Mouse (Mus musculus) spleen, postnatal 14 days (tissue): ENCODE data around the gene Tmc5.

ENCODE experiments used
- DNase-seq, 2 experiments: peaks; one replicate each; pipeline ENCODE4 v3.0.0; 2021 to 2022; ENCODE audit warnings: low spot score in 2 of 2

Tmc5 gene

DNA sequence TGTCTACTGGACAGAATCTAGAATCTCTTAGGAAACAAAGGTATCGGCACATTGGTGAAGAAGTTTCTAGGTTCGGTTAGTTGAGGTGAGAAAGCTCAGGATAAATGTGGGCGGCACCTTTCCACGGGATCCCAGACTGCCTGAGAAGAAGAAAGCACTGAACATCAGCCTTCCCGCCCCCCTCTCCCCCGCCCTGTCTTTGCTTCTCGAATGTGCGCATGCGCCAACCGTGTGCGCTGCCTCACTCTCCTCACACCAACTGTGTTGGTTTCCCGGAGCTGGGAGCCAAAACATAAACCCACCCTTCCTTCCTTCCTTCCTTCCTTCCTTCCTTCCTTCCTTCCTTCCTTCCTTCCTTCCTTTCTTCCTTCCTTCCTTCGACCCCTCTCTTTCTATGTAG is 13.6 kb downstream of the Tmc5 start:
- no peak for DNase-seq

GRCm38 (mm10) chr7:118611185-118611749 is 14.2 kb downstream of the Tmc5 start:
- no peak for DNase-seq

GRCm38 (mm10) chr7:118611933-118612332 is 14.8 kb downstream of the Tmc5 start:
- no peak for DNase-seq

DNA sequence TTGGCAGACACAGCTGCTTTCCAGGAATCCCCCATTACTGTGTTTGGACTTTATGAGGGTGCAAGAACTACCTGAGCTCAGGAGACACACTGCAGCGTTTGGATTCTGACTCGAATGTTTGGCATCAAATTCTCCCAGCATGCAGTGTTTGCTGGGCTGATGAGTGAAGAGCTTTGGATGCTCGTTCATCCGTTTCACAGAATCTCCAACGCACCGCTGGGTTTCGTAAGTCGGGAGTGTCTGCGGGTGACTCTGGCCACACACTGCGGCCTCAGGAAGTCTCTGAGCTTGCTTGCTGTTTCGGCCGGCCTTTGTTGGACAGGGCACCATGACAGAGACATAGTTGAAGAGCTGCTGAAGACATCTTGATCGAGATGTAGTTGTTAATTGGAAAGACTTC is 17.0 kb downstream of the Tmc5 start:
- DNase-seq: no peak

DNA sequence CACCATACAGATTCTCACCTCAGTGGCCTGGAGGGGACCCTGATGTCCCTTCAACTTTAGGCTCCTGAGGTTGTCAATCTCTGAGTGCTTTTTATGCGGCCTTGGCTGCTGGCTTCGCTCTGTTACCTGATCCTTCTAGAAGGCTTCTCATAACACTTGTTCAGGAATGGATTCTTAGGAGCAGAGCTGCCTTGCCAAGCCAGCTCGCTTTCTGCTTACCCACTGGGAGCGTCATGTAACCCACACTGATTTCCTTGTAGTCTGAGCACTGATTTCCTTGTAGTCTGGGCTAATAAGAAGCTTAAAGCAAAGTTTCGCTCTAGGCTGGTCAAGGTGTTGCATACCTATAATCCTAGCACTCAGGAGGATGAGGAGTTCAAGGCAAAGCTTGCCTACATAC is 21.0 kb downstream of the Tmc5 start:
- DNase-seq: no peak

DNA sequence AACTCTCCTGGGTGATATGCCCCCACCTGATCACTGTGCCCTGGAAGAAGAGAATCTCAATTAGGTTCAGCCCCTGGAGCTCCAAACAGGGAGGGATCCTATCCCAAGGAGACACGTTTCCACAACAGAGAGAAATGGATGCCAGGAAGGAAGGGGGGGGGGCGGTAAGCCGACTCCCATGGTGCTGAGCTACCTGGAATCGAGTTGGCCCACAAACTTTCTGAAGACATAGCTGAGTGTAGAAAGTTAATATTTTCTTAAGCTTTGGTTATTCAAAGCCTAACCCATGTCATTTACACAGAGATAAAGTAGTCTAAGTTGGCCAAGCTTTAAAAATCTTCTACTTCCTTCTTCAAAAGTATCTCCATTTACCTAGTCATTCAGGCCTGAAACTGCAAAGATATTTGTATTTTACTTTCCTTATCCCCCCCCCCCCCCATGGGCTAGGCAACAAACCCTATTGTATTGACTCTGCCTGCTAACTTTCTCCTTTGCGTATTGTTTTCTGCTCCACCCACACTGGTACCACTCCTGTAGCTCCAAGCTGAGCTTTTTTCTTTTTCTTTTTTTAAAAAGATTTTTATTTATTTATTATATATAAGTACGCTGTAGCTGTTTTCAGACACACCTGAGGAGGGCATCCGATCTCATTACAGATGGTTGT is 23.3 kb downstream of the Tmc5 start:
- DNase-seq: no peak

DNA sequence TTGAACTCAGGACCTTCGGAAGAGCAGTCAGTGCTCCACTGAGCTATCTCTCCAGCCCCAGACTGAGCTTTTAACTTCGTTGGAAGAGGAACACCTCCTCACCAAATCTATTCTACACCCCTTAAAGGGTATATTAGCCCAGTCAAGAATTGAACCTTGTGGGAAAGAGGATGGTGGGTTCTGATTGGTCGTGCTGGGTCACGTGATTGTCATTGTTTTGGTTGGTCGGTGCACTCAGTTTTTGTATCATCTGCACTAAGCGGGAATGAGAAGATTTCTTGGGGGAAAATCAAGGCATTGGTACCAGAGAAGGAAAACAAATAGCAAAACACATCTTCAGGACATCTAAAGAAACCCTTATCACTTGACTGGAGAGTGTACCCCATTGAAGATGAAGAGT is 24.0 kb downstream of the Tmc5 start:
- no peak for DNase-seq

GRCm38 (mm10) chr7:118627550-118628298 is 30.6 kb downstream of the Tmc5 start:
- no peak for DNase-seq

DNA sequence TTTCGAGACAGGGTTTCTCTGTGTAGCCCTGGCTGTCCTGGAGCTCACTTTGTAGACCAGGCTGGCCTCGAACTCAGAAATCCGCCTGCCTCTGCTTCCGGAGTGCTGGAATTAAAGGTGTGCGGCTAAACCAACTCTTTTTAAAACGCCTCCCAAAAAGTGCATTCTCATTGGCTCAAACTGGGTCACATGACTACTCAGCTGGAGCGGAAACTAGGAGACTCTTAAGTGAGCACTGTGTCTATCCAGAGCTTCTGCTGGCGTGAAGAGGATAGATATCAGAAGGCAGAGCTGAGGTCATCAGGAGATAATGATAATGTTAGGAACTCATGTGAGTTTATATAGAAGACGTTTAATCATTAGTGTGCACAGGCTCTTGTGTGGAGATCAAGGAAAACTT is 36.0 kb downstream of the Tmc5 start:
- DNase-seq: no peak

GRCm38 (mm10) chr7:118633951-118634350 is 36.9 kb downstream of the Tmc5 start:
- DNase-seq: no peak

DNA sequence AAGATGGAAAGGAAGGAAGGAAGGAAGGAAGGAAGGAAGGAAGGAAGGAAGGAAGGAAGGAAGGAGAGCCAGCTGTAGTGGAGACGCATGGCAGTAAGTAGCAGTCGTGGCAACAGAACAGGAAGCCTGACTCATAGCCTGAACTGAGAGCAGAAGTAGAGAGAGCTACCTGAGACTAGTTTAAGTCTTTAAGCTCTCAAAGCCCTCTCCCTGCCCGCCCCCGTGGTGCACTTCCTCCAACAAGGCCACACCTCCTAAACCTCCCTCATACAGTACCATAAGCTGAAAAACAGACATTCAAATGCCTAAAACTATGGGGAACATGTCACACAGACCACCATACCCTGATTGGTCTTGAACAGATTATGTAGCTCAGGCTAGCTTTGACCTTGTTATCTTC is 40.4 kb downstream of the Tmc5 start:
- DNase-seq: no peak

GRCm38 (mm10) chr7:118646237-118646636 is 49.1 kb downstream of the Tmc5 start:
- no peak for DNase-seq

DNA sequence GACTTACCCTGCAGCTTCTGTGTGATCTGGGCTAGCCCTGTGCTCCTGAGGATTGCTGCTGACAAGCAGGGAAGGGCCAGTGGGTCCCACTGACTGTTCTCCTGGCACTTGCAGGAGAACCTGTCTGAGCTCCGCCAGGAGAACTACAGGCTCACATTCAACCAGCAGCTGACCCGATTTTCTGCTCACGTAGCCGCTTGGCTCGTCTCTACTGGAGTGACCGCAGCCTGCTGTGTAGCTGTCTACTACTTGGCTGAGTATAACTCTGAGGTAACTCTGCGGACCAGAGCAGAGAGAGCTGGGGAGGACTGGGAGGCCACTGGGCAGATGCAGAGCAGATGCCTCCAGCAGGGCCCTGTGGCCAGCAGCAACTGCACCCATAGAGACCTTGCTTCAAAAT is 52.2 kb downstream of the Tmc5 start:
- no peak for DNase-seq

GRCm38 (mm10) chr7:118650119-118650518 is 53.0 kb downstream of the Tmc5 start:
- DNase-seq: no peak

GRCm38 (mm10) chr7:118650891-118651290 is 53.8 kb downstream of the Tmc5 start:
- DNase-seq: no peak

GRCm38 (mm10) chr7:118652572-118653295 is 55.6 kb downstream of the Tmc5 start:
- no peak for DNase-seq

DNA sequence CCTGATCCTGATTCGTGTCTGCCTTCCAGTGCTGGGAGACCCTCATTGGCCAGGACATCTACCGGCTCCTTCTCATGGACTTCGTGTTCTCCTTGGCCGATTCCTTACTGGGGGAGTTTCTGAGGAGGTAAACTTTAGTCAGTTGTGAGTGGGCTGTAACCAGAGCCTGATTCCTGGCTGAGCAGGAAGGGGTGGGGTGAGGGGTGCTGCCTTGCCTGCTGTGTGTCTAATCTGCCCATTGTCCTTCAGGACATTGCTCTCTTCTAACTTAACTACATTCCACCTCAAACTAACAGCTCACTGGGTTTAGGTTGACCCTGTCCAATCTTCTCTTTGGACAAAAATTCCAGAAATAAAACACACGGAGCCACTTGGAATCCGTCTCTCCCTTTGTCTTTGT is 59.6 kb downstream of the Tmc5 start:
- DNase-seq: no peak

- no peak for DNase-seq
Observed at GRCm38 (mm10) chr7:118667773-118668172, 70.7 kb downstream of the Tmc5 start.

DNA sequence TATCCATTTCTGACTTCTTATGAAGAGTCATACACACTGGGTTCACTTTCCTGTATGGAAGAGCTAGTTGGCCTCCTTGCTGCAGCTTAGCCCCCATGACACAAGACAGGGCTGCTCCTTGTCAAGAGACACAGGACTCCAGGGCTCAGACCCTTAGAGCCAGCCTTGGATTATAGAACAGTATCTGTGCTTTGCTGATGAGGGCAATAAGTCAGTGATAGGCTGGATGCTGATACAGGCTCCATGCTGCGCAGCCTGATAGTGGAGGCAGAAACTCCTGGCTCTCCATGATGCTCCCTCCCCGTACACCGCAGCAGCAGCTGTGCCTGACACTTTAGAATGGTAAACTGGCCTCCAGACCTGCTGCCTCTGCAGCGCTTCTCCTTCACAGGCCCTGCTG is 73.0 kb downstream of the Tmc5 start:
- no peak for DNase-seq

DNA sequence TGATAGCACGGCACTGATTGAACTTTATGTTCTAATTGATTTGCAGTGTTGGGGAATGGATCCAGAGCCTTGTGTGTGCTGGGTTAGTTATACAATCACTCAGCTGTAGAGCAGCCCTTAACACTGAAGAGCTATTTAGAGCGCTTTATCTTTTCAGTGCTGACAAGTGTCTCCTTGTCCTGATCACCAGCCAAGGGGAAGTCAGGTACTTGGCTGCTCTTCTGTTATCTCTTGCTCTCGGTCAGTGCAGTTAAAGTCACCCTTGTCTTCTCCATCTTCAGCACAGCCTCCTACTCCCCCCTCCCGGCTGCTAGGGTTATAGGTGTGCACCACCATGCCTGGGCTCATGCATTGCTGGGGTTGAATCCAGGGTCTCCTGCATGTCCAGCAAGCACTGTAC is 79.7 kb downstream of the Tmc5 start:
- no peak for DNase-seq

DNA sequence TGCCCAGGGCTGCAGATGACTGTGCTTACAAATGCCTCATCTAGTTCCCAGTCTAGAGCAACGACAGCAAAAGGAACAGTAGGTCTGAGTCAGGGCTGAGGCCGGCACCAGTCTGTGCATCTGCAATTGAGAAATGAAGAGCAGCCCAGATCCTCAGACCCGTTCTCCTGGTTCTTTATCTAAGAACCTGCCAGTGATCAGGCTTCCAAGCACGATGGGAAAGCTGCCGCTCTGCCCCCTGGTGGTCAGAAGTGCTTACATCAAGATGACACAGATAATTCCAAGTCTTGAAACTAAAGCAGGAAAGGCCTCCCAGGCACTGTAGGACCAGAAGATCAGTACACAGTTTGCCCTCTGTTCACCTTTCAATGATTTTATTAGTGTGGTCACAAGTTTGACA is 91.1 kb downstream of the Tmc5 start:
- DNase-seq: peak; percentile 22 to 46

DNA sequence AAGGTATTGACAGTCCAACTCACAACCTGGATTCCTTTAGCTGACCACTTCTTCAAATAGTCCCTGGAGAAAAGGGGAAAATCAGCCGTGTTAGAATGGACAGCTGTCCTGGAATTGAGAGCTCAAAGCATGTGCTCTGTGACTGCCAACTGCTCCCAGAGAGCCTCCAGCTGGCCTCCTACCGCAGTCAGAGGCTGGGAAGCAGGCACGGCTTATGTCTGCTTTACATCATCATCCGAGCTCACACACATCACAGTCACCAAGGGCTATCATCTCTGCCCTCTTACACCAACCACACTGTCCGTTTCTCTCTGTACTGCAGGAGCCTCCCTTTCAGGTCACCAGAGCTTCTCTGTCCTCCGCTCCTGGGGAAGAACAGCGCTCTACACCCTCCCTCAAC is 92.0 kb downstream of the Tmc5 start:
- no peak for DNase-seq

DNA sequence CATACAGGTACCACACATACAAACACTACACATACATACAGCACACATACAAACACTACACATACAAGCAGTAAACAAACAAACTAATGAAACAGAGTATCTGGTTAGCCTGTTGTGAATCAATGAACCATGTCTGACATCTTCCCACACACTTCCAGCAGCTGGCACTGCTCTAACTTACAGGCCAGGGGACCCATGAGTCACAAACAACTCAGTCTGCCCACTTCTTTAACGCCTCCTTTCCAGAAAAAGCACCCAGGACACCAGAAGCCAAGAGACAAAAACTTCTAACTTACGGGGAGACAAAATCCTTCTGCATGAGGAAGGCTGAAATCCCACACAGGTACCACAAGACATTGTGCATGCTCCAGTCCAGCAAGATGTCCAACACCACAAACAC is 94.2 kb downstream of the Tmc5 start:
- DNase-seq: no peak
